Mouse (Mus musculus): ENCODE data around the gene Hyal3. TPM values are rescaled to one million over a fixed set of nuclear protein-coding genes. Genes with fewer than 3 reads are reported as not detected.

The Hyal3 gene
- polyA plus RNA-seq, 1 experiment from 2014 or later, result 1.4 TPM

DNA sequence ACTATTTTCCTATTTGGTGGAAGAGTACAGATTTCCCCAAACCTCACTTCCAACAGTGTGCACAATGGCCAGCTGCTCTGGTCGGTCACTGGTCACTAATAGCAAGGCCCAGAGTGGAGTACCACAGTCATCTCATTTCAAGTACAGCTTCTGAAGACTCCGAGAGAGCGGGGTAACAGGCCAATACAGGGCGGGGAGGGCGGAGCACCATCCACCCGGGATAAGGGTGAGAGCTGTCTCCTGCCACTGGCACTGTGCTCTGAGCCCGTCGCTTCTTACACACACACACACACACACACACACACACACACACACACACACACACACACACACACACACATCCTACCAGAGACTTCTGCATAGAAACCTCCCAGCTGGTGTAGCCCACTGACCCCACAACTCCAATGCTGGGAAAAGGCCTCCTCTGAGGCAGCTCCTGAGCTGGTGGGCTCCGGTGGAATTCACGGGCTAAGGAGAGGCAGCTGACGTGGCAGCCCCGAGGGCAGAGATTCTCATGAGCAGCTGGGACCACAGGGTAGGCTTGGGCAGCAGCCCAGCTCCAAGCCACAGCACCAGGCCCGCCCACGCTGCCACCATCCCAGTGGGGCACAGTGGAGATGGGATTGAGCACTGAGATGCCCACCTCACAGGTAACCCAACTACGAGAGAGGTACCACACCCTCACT lies 45.7 kb downstream of the Hyal3 start:
- H3K9me3 ChIP-seq (ENCODE audit: low read depth, low read length), result no peaks in the 10 kb centered on the region
- H3K9ac ChIP-seq, result peak overlapping the region; percentile 36; the same call in 1 of the 2 replicates
- no peaks in the 10 kb centered on the region for H3K27me3 ChIP-seq (ENCODE audit: insufficient read depth, low read length)
- no peak overlapping the region for H3K4me3 ChIP-seq (ENCODE audit: low read depth, low read length)
- H3K27ac ChIP-seq (ENCODE audit: low read depth), result peak overlapping the region; percentile 86
- WGBS, result 40% methylated on average over 15 of the region's 15 CpGs
- TF ChIP-seq CTCF (IDR thresholded peaks at IDR 0.05; ENCODE audit: low read depth), result no peak
- ATAC-seq (ENCODE audit: insufficient read depth) (peak; percentile 16), DNase-seq (peak; percentile 37)
- peaks cover 58% of the 10 kb centered on the region for H3K36me3 ChIP-seq (ENCODE audit: insufficient read depth)
- peak overlapping the region; percentile 48 for H3K4me2 ChIP-seq
- H3K4me1 ChIP-seq (ENCODE audit: insufficient read depth), result peaks cover 36% of the 10 kb centered on the region

DNA sequence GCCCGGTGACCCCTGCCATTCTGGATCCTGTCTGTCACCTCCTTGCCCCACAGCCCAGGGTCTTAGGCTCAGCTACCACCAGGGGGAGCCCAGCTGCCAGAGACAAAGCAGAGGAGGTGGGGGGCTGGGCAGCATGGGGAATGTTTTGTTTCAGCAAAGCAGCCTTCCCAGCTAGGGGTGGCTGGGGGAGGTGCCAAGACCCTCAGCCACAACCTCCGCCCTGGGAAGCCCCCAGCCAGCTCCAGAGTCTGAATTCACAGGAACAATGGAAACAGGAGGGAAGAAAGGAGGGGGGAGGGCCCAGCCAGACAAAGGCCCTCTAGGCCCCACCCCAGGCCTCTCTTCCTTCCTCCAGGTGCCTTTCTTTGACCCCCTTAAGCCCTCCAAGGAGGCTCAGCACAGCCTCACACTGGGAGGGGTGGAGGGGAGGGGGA lies 46.2 kb downstream of the Hyal3 start:
- ATAC-seq (ENCODE audit: insufficient read depth), result peak; percentile 66
- Histone ChIP-seq H3K4me1 (ENCODE audit: insufficient read depth) (peaks cover 41% of the 10 kb centered on the region), H3K36me3 (ENCODE audit: insufficient read depth) (peaks cover 62% of the 10 kb centered on the region), H3K9ac (peak overlapping the region; percentile 42), H3K27me3 (ENCODE audit: insufficient read depth, low read length) (no peaks in the 10 kb centered on the region), H3K27ac (ENCODE audit: low read depth) (peak overlapping the region; percentile 86), H3K9me3 (ENCODE audit: low read depth, low read length) (no peaks in the 10 kb centered on the region), H3K4me3 (ENCODE audit: low read depth, low read length) (no peak overlapping the region), H3K4me2 (peak overlapping the region; percentile 48)
- DNase-seq, result peak; percentile 93
- 5% methylated on average over 2 of the region's 2 CpGs for WGBS
- peak; percentile 99 for TF ChIP-seq CTCF (IDR thresholded peaks at IDR 0.05; ENCODE audit: low read depth)

DNA sequence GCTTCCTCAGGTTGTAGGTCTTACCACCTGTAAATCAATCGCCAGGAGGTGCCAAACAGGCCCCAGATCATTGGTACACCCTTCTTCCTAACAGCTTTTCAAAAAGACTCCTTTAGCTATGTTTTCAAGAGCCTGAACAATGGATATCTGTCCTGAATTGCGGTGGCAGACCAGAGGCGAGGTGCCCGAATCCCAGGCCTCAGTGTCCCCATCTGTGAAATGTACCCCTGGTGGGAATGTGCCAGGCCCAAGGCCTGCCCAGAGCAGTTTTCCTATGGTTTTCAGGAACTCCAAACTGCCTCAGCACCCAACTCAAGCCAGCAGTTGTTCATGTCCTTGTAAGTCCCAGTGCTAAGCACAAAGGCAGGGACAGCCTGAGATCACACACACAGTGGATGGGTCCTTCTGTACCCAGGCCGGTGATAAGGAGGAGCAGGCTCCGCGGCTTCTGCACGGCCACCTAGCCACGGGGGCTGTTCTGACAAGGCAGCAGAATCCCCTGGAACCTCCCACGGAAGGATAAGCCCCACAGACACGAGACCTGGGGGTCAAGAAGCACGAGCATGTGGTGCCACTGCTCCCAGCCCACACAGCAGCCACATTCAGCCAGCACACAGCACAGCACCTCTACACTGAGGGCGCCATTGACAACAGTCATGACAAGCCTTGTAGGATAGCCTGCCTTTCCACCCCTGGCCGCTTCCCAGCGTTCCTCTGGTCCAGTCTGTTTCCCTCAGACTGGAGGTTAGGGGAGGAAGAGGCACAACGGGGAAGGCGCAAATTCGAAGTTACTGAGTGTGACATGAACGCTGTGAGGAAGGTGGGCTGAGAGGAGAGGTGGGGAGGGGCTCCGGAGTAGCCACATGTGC lies 47.0 kb downstream of the Hyal3 start:
- no peak for DNase-seq
- H3K9me3 ChIP-seq (ENCODE audit: low read depth, low read length), result no peaks in the 10 kb centered on the region
- TF ChIP-seq CTCF (IDR thresholded peaks at IDR 0.05; ENCODE audit: low read depth), result no peak
- H3K4me3 ChIP-seq (ENCODE audit: low read depth, low read length), result no peak overlapping the region
- H3K27ac ChIP-seq (ENCODE audit: low read depth), result peak overlapping the region; percentile 75
- H3K27me3 ChIP-seq (ENCODE audit: insufficient read depth, low read length), result no peaks in the 10 kb centered on the region
- peaks cover 54% of the 10 kb centered on the region for H3K36me3 ChIP-seq (ENCODE audit: insufficient read depth)
- no peak for ATAC-seq (ENCODE audit: insufficient read depth)
- peak overlapping the region; percentile 48 for H3K4me2 ChIP-seq
- peaks cover 46% of the 10 kb centered on the region for H3K4me1 ChIP-seq (ENCODE audit: insufficient read depth)
- peak overlapping the region; percentile 42 for H3K9ac ChIP-seq
- 33% methylated on average over 20 of the region's 20 CpGs for WGBS

DNA sequence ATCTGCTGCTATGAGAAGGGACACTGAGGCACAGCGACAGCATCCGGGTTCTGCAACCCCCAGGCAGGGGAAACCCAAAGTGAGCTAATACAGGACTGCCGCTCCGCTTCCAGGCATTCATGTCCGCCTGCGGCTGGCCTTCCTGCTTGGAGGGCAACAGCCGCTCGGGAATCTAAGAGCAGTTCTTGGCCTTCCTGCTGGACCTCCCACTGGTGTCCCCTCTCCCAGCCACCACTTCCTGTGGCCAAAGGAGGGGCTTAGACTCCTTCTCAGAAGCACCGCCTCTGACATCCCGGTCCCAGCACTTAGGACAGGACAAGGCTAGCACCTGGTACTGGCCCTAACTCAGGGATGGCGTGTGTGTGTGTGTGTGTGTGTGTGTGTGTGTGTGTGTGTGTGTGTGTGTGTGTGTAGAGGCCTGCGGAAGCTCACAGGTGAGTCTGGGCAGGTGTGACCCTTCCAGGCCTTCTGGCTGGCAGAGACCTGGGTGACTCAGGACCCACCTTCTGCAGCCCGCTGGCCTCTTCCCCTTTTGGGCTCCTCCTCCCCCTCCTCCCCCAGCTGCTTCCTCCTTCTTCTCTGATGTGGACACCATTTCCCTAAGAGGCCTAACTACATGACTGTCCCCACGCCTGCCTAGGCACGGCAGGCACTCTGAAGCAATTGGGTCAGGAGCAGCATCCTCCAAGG lies 48.2 kb downstream of the Hyal3 start:
- H3K4me2 ChIP-seq, result peak overlapping the region; percentile 48
- peak; percentile 74 for DNase-seq
- H3K27me3 ChIP-seq (ENCODE audit: insufficient read depth, low read length), result no peaks in the 10 kb centered on the region
- 0 out of 2 replicates have a peak, but pooled peaks have one; percentile 7 for ATAC-seq (ENCODE audit: insufficient read depth)
- peak overlapping the region; percentile 75 for H3K27ac ChIP-seq (ENCODE audit: low read depth)
- H3K9ac ChIP-seq, result peak overlapping the region; percentile 27
- no peaks in the 10 kb centered on the region for H3K9me3 ChIP-seq (ENCODE audit: low read depth, low read length)
- no peak for TF ChIP-seq CTCF (IDR thresholded peaks at IDR 0.05; ENCODE audit: low read depth)
- peaks cover 46% of the 10 kb centered on the region for H3K4me1 ChIP-seq (ENCODE audit: insufficient read depth)
- peaks cover 43% of the 10 kb centered on the region for H3K36me3 ChIP-seq (ENCODE audit: insufficient read depth)
- no peak overlapping the region for H3K4me3 ChIP-seq (ENCODE audit: low read depth, low read length)
- 38% methylated on average over 13 of the region's 15 CpGs for WGBS

DNA sequence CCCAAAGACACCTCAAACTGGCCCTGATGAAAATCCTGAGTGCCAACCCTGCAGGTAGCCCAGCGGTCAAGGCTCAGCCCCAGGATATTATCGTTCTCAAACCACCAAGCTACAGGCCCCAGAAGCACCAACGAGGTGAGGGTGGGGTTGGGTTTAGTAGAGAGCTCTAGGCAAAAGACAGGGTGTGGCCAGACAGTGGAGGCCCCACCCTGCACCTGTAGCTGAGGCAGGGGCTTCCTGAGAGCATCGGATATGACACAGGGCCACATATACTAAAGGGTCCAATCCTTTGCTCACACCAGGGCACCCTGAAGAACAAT lies 48.8 kb downstream of the Hyal3 start:
- Histone ChIP-seq H3K4me3 (ENCODE audit: low read depth, low read length) (no peak overlapping the region), H3K27me3 (ENCODE audit: insufficient read depth, low read length) (no peaks in the 10 kb centered on the region), H3K4me2 (peak overlapping the region; percentile 48; the same call in 1 of the 2 replicates), H3K36me3 (ENCODE audit: insufficient read depth) (peaks cover 40% of the 10 kb centered on the region), H3K27ac (ENCODE audit: low read depth) (peak overlapping the region; percentile 39), H3K9ac (no peak overlapping the region), H3K9me3 (ENCODE audit: low read depth, low read length) (no peaks in the 10 kb centered on the region), H3K4me1 (ENCODE audit: insufficient read depth) (peaks cover 46% of the 10 kb centered on the region)
- 37% methylated on average over 4 of the region's 4 CpGs for WGBS
- DNase-seq (no peak), ATAC-seq (ENCODE audit: insufficient read depth) (no peak)
- TF ChIP-seq CTCF (IDR thresholded peaks at IDR 0.05; ENCODE audit: low read depth), result no peak

DNA sequence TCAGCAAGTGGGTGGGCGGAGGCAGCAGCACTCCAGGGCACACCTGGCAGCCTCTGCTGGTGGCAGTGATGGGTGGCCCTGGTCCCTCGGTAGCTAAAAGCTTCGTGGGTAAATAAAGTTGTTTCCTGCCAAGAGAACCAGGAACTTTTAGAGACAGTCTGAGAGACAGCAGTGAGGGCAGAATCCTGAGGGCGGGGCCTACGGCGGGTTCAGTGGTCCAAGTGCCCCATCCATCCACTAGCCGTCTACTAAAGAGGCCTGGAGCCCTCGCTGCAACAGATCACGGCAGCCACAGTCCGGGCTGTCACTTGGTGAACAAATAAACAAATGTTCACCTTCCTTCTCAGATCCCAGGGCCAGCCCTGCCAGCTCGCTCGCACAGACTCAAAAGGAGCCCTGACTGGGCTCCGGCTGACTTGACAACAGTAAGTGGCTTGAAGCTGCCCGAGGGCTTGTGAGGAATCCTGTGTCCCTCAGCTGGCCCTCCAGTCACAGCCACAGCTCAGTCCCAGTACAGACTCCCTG lies 49.3 kb downstream of the Hyal3 start:
- DNase-seq (peak; percentile 37), ATAC-seq (ENCODE audit: insufficient read depth) (no peak)
- Histone ChIP-seq H3K27ac (ENCODE audit: low read depth) (peak overlapping the region; percentile 39), H3K36me3 (ENCODE audit: insufficient read depth) (peaks cover 34% of the 10 kb centered on the region), H3K27me3 (ENCODE audit: insufficient read depth, low read length) (no peaks in the 10 kb centered on the region), H3K9ac (peak overlapping the region; percentile 14), H3K4me3 (ENCODE audit: low read depth, low read length) (no peak overlapping the region), H3K9me3 (ENCODE audit: low read depth, low read length) (no peaks in the 10 kb centered on the region), H3K4me2 (peak overlapping the region; percentile 48), H3K4me1 (ENCODE audit: insufficient read depth) (peaks cover 46% of the 10 kb centered on the region)
- 22% methylated on average over 14 of the region's 14 CpGs for WGBS
- TF ChIP-seq CTCF (IDR thresholded peaks at IDR 0.05; ENCODE audit: low read depth), result no peak

Measured in lung, embryonic 14.5 days (tissue).